Mouse (Mus musculus) central nervous system, embryonic 18 days (tissue): ENCODE measurements around the gene Olfr1216. TPM values are rescaled to one million over a fixed set of nuclear protein-coding genes. Genes with fewer than 3 reads are reported as not detected.

Experiments used
- polyA plus RNA-seq: library from polyadenylated mRNA; depleted of rRNA; stranded (reverse); fragments of >200 nt; gene quantifications from 2 replicates; pipeline ENCODE4 v1.2.3, GENCODE M21; 2012; rRNA removed

The Olfr1216 gene
- not detected in 2 replicates for polyA plus RNA-seq

DNA sequence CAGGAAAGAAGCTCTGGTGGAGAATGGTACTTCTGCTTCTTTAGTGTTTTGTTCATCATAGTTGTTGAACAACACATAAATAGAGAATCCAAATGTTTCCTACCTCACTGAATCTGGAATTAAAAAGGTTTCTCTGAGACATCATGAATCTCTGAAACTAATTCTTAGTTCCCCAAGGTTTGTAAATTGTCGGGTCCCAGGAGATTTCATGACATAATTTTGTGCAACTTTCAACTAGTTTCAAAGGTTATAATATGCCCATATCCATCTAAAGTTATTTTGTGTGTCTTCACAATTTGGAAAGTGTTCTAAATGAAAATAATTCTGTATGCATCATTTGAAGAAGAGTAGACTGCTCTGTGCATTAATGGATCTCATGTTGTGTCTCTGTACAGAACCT lies at the start of gene Olfr1216:
Olfr1216 (minus strand) TSS at position 101 of the 400 bp plus-strand sequence.

DNA sequence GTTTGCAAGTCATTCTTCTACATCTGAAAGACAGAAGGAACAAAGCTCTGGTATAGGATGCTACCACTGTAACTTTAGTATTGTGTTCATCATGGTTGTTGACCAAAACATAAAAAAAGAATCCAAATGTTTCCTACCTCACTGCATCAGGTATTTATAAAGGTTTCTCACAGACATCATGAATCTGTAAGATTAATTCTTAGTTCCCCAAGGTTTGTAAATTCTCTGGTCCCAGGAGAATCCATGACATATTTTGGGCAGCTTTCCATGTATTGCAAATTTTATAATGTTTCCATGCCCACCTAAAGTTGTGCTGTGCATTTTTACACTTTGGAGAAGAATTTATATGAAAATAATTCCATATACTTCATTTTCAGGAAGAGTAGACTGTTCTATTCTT lies 42.9 kb upstream of the Olfr1216 start, which contains the start of gene Olfr1218:
Olfr1218 (minus strand) TSS at position 101 of the 400 bp plus-strand sequence.

DNA sequence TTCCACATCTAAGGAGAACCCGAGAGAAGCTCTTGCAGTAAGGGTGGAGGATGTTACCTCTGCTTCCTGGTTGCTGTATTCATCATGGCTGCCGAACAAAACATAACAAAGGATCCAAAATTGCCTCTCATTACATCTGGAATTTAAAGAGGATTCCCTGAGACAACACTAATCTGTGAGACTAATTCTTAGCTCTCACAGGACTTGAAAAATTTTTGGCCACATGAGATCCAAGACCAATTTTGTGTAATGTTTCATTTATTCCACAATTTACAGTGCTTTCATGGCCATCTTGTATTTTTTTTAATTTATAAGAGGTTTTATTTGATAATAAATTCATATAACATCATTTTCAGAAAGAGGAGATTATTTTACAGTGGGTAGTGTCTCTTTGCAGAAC lies 13.8 kb upstream of the Olfr1216 start, which contains the start of gene Olfr1217:
Olfr1217 (minus strand) TSS at position 101 of the 400 bp plus-strand sequence.

DNA sequence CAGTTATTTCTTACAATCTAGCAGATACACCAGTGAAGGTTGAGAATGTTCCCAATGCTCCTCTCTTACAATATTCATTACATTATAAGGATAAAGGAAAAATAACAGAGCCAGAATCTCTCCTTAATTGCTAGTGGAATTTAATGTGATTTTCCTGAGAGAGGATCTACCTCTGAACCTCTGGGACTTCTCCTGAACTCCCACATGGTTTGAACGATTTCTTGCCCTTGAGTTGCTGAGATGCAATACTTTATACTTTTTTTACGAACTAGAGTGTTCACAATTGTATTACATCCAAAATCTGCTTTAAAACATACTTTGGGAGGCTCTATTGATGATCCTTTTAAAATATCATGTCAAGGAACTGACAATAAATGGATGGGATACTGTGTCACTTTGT lies 11.3 kb downstream of the Olfr1216 start, which contains the start of gene Olfr1215:
Olfr1215 (minus strand) TSS at position 101 of the 400 bp plus-strand sequence.

DNA sequence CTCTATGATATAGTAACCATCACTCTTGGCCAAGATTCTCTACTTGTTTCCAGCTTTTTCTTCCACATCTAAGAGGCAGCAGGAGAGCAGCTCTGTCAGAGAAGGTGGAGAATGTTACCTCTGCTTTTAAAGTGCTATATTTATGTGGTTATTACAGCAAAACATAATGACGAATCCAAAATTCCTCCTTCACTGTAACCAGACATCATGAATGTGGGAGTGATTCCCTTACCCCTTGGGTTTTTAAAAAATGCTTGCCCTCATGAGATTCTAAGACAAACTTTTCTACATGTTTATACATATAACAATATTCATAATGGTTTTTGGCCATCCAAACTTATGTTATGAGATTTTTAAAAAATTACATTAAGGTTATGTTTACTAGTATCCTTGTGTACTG lies 25.6 kb downstream of the Olfr1216 start, which contains the start of gene Olfr1214:
Olfr1214 (minus strand) TSS at position 101 of the 400 bp plus-strand sequence.

DNA sequence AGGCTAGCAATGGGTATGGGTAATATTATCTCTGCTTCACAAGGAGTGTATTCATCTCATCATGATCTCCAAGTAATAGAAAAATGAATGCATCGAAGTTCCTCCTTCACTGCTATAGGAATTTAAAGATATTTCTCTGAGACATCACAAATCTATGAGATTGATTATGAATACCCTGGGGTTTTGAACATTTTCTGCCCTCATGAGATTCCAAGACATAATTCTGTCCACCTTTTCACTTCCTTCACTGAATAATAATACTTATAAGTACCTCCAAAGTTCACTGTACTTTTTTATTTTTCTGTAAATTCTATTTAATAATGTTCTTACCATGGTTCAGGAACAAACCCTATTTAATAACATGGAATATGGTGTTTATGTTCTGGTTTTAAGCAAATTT lies 38.0 kb downstream of the Olfr1216 start, which contains the start of gene Gm13762:
Gm13762 (minus strand) TSS at position 101 of the 400 bp plus-strand sequence.

Other genes with a start within 250 kb of the Olfr1216 start
- not detected in 2 replicates for gene Olfr1200, start 247.9 kb downstream of the Olfr1216 start, polyA plus RNA-seq
- not detected in 2 replicates for gene Olfr1201, start 225.3 kb downstream of the Olfr1216 start, polyA plus RNA-seq
- gene Olfr1202, start 203.8 kb downstream of the Olfr1216 start, polyA plus RNA-seq, result not detected in 2 replicates
- not detected in 2 replicates for gene Olfr1205, start 188.6 kb downstream of the Olfr1216 start, polyA plus RNA-seq
- gene Olfr1204, start 169.0 kb downstream of the Olfr1216 start, polyA plus RNA-seq, result not detected in 2 replicates
- not detected in 2 replicates for gene Olfr1206, start 155.1 kb downstream of the Olfr1216 start, polyA plus RNA-seq
- not detected in 2 replicates for gene Olfr1208, start 116.0 kb downstream of the Olfr1216 start, polyA plus RNA-seq
- not detected in 2 replicates for gene Olfr1209, start 103.2 kb downstream of the Olfr1216 start, polyA plus RNA-seq
- not detected in 2 replicates for gene Olfr1211, start 80.2 kb downstream of the Olfr1216 start, polyA plus RNA-seq
- not detected in 2 replicates for gene Olfr1212, start 64.4 kb downstream of the Olfr1216 start, polyA plus RNA-seq
- not detected in 2 replicates for gene Gm13762, start 38.1 kb downstream of the Olfr1216 start, polyA plus RNA-seq
- not detected in 2 replicates for gene Olfr1214, start 25.7 kb downstream of the Olfr1216 start, polyA plus RNA-seq
- not detected in 2 replicates for gene Olfr1215, start 11.4 kb downstream of the Olfr1216 start, polyA plus RNA-seq
- gene Olfr1217, start 13.7 kb upstream of the Olfr1216 start, polyA plus RNA-seq, result not detected in 2 replicates
- gene Olfr1218, start 42.8 kb upstream of the Olfr1216 start, polyA plus RNA-seq, result not detected in 2 replicates
- gene Olfr1219, start 65.2 kb upstream of the Olfr1216 start, polyA plus RNA-seq, result not detected in 2 replicates
- not detected in 2 replicates for gene Olfr1220, start 88.5 kb upstream of the Olfr1216 start, polyA plus RNA-seq
- gene Olfr1221, start 98.9 kb upstream of the Olfr1216 start, polyA plus RNA-seq, result not detected in 2 replicates
- gene Olfr1222, start 114.7 kb upstream of the Olfr1216 start, polyA plus RNA-seq, result not detected in 2 replicates
- gene Olfr1223, start 133.2 kb upstream of the Olfr1216 start, polyA plus RNA-seq, result not detected in 2 replicates
- gene Olfr1224-ps1, start 145.8 kb upstream of the Olfr1216 start, polyA plus RNA-seq, result not detected in 2 replicates
- gene Olfr1225, start 156.3 kb upstream of the Olfr1216 start, polyA plus RNA-seq, result not detected in 2 replicates
- gene Olfr1226, start 181.7 kb upstream of the Olfr1216 start, polyA plus RNA-seq, result not detected in 2 replicates
- not detected in 2 replicates for gene Olfr1228, start 235.7 kb upstream of the Olfr1216 start, polyA plus RNA-seq